Comparison of ENCODE assay signal across 12 mouse cellular contexts in the genomic region with DNA sequence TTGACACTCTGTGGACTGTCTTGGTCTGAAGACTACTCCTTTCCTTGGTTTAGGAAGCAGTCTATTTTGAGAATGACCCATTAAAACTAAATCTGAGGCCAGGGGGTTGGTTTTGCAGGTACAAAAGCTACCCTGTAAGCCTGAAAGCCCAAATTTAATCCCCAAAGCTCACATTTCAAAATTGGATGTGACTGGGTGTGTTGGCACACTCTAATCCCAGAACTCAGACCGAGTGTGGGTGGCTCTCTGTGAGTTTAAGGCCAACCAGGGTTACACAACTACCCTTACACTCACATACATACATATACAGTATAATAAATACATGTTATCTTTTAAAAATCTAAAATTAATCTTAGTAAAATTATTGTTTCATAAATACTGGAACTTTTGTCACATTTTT.
"Had no signal": no experiment of that assay in that cellular context is flagged by ENCODE, and none has a peak within 500 bp of the region (broad histone marks: within the 10 kb centered on the region; RNA-seq: fewer than 3 reads in every experiment).

No protein-coding gene starts in this region.

- DNase-seq: retina, postnatal 1 day; right cerebral cortex, adult 18-20 months; right cerebral cortex, postnatal 14 days; right cerebral cortex, postnatal 25 days; right cerebral cortex, postnatal 4 days; spleen, adult 18-20 months; thymus, adult 18-20 months; thymus, adult 2 months; thymus, postnatal 14 days; thymus, postnatal 25 days; thymus, postnatal 36 days; thymus, postnatal 4 days had no signal
